Mouse (Mus musculus): ENCODE measurements at regions not wholly inside any gene's neighbourhood (a gene's known extent, or its start where the extent isn't known, plus 50 kb on each side); places are given as distances from the start of the nearest gene placed in this dataset.

DNA sequence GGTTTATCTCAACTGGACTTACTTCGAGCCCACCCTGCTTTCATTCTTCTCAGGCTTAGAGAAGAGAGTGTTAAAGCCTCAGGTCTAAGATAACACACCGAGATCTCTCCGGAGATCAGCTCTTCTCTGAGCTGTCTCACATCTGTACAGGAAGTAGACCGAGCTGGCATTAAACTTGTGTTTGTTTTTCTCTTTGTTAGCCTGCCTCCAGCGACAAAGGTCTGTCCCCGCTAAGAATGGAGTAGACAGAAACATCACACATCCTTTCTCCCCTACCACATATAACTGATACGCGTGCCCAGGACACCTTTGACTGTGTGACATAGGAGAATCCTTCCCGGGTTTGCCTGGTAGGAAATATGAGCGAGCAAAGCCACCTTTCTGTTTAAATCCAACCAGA lies 126.3 kb upstream of the 3110018I06Rik start:
- Histone ChIP-seq H3K4me3 (ENCODE audit: control insufficient read depth, low read depth, low read length) (no peak overlapping the region), H3K27ac (ENCODE audit: control insufficient read depth, insufficient read depth, low read depth, low read length) (no peak overlapping the region), H3K36me3 (ENCODE audit: control insufficient read depth, insufficient read depth, low read length) (no peaks in the 10 kb centered on the region), H3K4me1 (ENCODE audit: control insufficient read depth, insufficient read depth, low read length) (no peaks in the 10 kb centered on the region), H3K27me3 (ENCODE audit: control insufficient read depth, insufficient read depth, low read length) (no peaks in the 10 kb centered on the region)
- TF ChIP-seq CTCF (IDR thresholded peaks at IDR 0.05; ENCODE audit: control insufficient read depth, insufficient read depth, insufficient replicate concordance, low read depth, low read length) (no peak), POLR2A (IDR thresholded peaks at IDR 0.05; ENCODE audit: control insufficient read depth, low read depth, low read length) (no peak)

DNA sequence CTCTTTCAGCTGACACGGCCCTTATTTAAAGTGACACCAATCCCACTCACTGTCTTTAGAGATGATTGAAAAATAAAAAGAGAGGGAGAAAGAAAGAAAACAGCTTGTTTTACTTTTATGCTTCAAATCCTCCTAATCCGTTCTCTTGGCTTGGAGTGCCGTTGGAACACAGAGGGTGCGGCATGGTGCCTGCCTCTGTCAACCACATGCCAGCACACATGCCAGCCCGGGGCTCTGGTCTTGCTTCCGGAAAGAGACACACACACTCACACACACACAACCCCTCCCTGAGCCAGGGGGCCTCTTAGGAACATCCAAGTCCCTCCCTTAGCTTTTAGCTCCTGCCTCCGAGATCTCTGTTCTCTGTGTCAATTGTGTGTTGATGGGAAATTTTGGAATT lies 116.2 kb upstream of the 3110018I06Rik start:
- no peak for TF ChIP-seq CTCF (IDR thresholded peaks at IDR 0.05; ENCODE audit: control insufficient read depth, insufficient read depth, insufficient replicate concordance, low read depth, low read length)
- TF ChIP-seq POLR2A (IDR thresholded peaks at IDR 0.05; ENCODE audit: control insufficient read depth, low read depth, low read length): no peak
- no peak overlapping the region for H3K27ac ChIP-seq (ENCODE audit: control insufficient read depth, insufficient read depth, low read depth, low read length)
- H3K36me3 ChIP-seq (ENCODE audit: control insufficient read depth, insufficient read depth, low read length): no peaks in the 10 kb centered on the region
- H3K4me3 ChIP-seq (ENCODE audit: control insufficient read depth, low read depth, low read length): no peak overlapping the region
- H3K4me1 ChIP-seq (ENCODE audit: control insufficient read depth, insufficient read depth, low read length): no peaks in the 10 kb centered on the region
- no peaks in the 10 kb centered on the region for H3K27me3 ChIP-seq (ENCODE audit: control insufficient read depth, insufficient read depth, low read length)

DNA sequence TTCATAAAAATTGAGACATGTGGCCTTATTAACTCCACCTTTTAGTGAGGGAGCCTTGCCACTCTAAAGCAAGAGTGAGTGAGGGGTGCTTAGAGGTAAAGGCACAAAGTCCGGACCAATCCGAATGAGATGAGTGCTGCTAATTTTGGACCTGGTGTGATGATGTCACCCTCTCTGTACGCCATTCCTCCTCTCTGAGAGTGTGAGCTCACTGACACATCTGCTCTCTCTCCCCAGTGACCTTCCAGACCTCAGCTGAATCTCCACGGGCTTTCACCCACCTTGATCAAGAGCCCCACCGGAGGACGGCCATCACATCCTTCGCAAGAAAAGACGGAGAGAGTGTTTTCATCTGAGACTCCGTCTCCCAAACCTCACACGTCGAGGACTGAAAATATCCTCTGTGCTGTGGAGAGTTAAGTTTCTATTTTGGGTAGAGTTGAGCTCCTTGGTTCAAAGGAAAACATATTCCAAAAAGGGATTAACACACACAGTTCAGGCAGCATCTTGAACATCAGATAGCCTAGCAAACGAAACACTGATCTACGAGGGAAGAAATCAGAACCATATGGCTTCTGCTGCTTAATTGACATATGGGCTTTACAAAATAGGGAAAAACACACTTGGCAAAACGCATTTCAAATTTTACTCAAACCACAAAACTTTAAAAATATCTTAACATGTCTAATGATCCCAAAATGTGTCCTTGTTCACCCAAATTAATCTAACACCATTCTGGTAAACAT lies 96.2 kb upstream of the 3110018I06Rik start:
- Histone ChIP-seq H3K4me3 (ENCODE audit: control insufficient read depth, low read depth, low read length) (no peak overlapping the region), H3K4me1 (ENCODE audit: control insufficient read depth, insufficient read depth, low read length) (no peaks in the 10 kb centered on the region), H3K36me3 (ENCODE audit: control insufficient read depth, insufficient read depth, low read length) (no peaks in the 10 kb centered on the region), H3K27me3 (ENCODE audit: control insufficient read depth, insufficient read depth, low read length) (no peaks in the 10 kb centered on the region), H3K27ac (ENCODE audit: control insufficient read depth, insufficient read depth, low read depth, low read length) (no peak overlapping the region)
- no peak for TF ChIP-seq POLR2A (IDR thresholded peaks at IDR 0.05; ENCODE audit: control insufficient read depth, low read depth, low read length)
- no peak for TF ChIP-seq CTCF (IDR thresholded peaks at IDR 0.05; ENCODE audit: control insufficient read depth, insufficient read depth, insufficient replicate concordance, low read depth, low read length)

DNA sequence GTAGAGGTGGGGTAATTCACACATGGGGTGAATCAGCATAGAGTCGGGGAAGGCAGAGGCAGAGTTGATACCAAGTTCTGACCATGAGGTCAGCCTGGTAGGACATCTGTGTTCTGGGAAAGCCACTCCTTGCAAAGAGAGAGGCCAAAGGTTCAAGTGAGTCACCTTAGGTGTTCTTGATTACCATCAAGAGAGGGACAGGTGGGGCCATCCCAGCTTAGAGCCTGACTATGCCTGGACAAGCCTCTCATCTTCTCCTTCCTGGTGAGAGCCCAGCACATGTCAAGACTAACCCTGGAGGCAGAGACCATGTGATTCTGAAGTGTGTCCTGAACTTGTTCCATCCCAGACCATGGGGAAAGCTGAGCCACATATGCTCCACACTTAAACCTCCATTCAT lies 94.0 kb upstream of the 3110018I06Rik start:
- Histone ChIP-seq H3K36me3 (ENCODE audit: control insufficient read depth, insufficient read depth, low read length) (no peaks in the 10 kb centered on the region), H3K4me3 (ENCODE audit: control insufficient read depth, low read depth, low read length) (no peak overlapping the region), H3K27me3 (ENCODE audit: control insufficient read depth, insufficient read depth, low read length) (no peaks in the 10 kb centered on the region), H3K27ac (ENCODE audit: control insufficient read depth, insufficient read depth, low read depth, low read length) (no peak overlapping the region), H3K4me1 (ENCODE audit: control insufficient read depth, insufficient read depth, low read length) (no peaks in the 10 kb centered on the region)
- TF ChIP-seq CTCF (IDR thresholded peaks at IDR 0.05; ENCODE audit: control insufficient read depth, insufficient read depth, insufficient replicate concordance, low read depth, low read length) (no peak), POLR2A (IDR thresholded peaks at IDR 0.05; ENCODE audit: control insufficient read depth, low read depth, low read length) (no peak)

DNA sequence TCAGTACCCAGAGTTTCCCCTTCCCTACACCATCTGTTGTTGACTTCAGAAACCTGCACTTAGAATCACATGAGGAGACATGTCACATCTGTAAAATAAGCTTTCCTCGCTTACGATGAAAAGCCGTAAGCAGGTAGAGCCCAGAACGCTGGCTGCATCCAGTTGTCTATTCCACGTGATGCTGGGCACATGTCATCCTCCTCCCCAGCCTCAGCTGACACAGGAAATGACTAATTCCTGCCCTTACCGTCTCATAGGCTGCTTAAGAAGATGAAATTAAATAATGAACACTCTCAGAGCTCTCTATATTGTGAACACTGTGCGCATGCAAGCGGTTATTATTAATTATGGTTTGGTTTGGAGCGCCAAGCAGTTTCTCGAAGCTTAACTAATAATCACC lies 83.6 kb upstream of the 3110018I06Rik start:
- H3K27ac ChIP-seq (ENCODE audit: control insufficient read depth, insufficient read depth, low read depth, low read length): no peak overlapping the region
- no peak overlapping the region for H3K4me3 ChIP-seq (ENCODE audit: control insufficient read depth, low read depth, low read length)
- no peaks in the 10 kb centered on the region for H3K36me3 ChIP-seq (ENCODE audit: control insufficient read depth, insufficient read depth, low read length)
- TF ChIP-seq CTCF (IDR thresholded peaks at IDR 0.05; ENCODE audit: control insufficient read depth, insufficient read depth, insufficient replicate concordance, low read depth, low read length) (no peak), POLR2A (IDR thresholded peaks at IDR 0.05; ENCODE audit: control insufficient read depth, low read depth, low read length) (no peak)
- H3K27me3 ChIP-seq (ENCODE audit: control insufficient read depth, insufficient read depth, low read length): no peaks in the 10 kb centered on the region
- no peaks in the 10 kb centered on the region for H3K4me1 ChIP-seq (ENCODE audit: control insufficient read depth, insufficient read depth, low read length)

DNA sequence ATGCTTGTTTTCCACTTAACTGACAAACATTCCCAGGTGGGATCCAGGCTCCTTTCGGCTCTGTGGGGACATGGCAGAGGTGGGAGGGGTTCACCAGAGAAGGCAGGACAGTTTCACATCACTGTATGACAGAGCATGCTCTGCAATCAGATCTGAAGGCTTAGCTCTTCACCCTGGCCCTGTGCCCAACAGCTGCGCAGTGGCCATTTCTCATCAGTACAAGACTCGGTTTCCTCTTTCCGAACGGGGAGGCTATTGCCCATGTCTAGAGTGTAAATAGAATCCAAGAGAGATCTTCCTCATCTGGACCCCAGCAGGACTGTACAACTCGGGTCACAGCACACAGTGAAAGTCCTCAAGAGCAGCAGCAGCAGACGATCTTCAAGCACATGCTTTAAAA lies 64.5 kb upstream of the 3110018I06Rik start:
- TF ChIP-seq POLR2A (IDR thresholded peaks at IDR 0.05; ENCODE audit: control insufficient read depth, low read depth, low read length): no peak
- no peak for TF ChIP-seq CTCF (IDR thresholded peaks at IDR 0.05; ENCODE audit: control insufficient read depth, insufficient read depth, insufficient replicate concordance, low read depth, low read length)
- Histone ChIP-seq H3K36me3 (ENCODE audit: control insufficient read depth, insufficient read depth, low read length) (no peaks in the 10 kb centered on the region), H3K27ac (ENCODE audit: control insufficient read depth, insufficient read depth, low read depth, low read length) (no peak overlapping the region), H3K4me3 (ENCODE audit: control insufficient read depth, low read depth, low read length) (no peak overlapping the region), H3K27me3 (ENCODE audit: control insufficient read depth, insufficient read depth, low read length) (no peaks in the 10 kb centered on the region), H3K4me1 (ENCODE audit: control insufficient read depth, insufficient read depth, low read length) (no peaks in the 10 kb centered on the region)

DNA sequence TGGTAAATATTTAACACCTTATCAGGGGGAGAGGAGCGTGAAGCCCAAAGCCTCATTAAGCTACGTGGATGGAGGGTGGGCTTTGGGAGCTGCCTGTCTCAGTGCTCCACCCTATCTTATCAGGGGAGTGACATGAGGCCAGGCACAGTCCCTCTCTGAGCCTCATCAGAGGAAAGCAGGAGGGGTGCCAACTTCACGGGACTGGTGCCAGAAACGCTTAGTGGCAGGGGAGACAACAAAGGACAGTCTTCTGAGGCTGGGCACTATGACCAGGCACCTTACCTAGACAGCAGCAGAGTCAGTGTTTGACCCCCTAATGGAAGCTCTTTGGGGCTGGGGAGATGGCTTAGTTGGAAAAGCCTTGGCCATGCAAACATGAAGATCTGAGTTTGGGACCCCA lies 49.9 kb upstream of the 3110018I06Rik start:
- H3K27ac ChIP-seq (ENCODE audit: control insufficient read depth, insufficient read depth, low read depth, low read length): no peak overlapping the region
- no peak overlapping the region for H3K4me3 ChIP-seq (ENCODE audit: control insufficient read depth, low read depth, low read length)
- no peaks in the 10 kb centered on the region for H3K4me1 ChIP-seq (ENCODE audit: control insufficient read depth, insufficient read depth, low read length)
- no peaks in the 10 kb centered on the region for H3K27me3 ChIP-seq (ENCODE audit: control insufficient read depth, insufficient read depth, low read length)
- no peaks in the 10 kb centered on the region for H3K36me3 ChIP-seq (ENCODE audit: control insufficient read depth, insufficient read depth, low read length)
- no peak for TF ChIP-seq CTCF (IDR thresholded peaks at IDR 0.05; ENCODE audit: control insufficient read depth, insufficient read depth, insufficient replicate concordance, low read depth, low read length)
- TF ChIP-seq POLR2A (IDR thresholded peaks at IDR 0.05; ENCODE audit: control insufficient read depth, low read depth, low read length): no peak

All from testis, adult 2 months (tissue).